Mouse (Mus musculus) Patski (cell line): Measurements from ENCODE around the gene Btbd19. TPM values are rescaled to one million over a fixed set of nuclear protein-coding genes. Genes with fewer than 3 reads are reported as not detected.

Experiments
- ATAC-seq: fragments of 100-300 bp; one replicate; pipeline ENCODE4 v1.8.0; 2021
- CTCF ChIA-PET: fragments of 350-600 bp; sonication (Branson Sonifier 250); formaldehyde crosslinking; loops from one replicate; lab custom pipeline; 2022; ENCODE audit warnings: inconsistent platforms; lab: Charles Lee
- POLR2A ChIA-PET: fragments of 350-600 bp; sonication (Branson Sonifier 250); formaldehyde crosslinking; loops from one replicate; lab custom pipeline; 2022; ENCODE audit warnings: antibody characterized with exemption, inconsistent platforms; lab: Charles Lee
- DNase-seq: peaks from one replicate; pipeline ENCODE4 v3.0.0-alpha.2; 2011; ENCODE audit warnings: low read depth, low spot score
- H3K27me3 ChIP-seq: fragments of 371-371 bp; one replicate; pipeline ENCODE4 v1.5.1; 2021
- CTCF ChIP-seq: fragments of 100-300 bp; IDR thresholded peaks from one replicate; pipeline ENCODE4 v1.5.1; 2021
- in situ Hi-C: fragments of 300-500 bp; cut with MboI; formaldehyde crosslinking; loops from 3 replicates; pipeline ENCODE4 v1.11.1; 2018; ENCODE audit warnings: low pct_unique_long_range_greater_than_20kb, mixed read lengths
- polyA plus RNA-seq: library from polyadenylated mRNA; unstranded; gene quantifications from one replicate; pipeline ENCODE4 v1.2.3, GENCODE M21; 2021

The Btbd19 gene
- polyA plus RNA-seq, 1 experiment from 2014 or later, result 37.2 TPM

GRCm38 (mm10) chr4:117107813-117108523 lies 17.6 kb downstream of the Btbd19 start:
- no peaks in the 10 kb centered on the region for H3K27me3 ChIP-seq
- no peak for TF ChIP-seq CTCF
- ATAC-seq (no peak), DNase-seq (no peak)
- ChIA-PET POLR2A (no interaction called here), CTCF (interaction anchor here (1.5 kb wide), 1 partner anchor 12 kb away, joined by 3 read pairs; no protein-coding TSS in a partner anchor)
- in situ Hi-C loops, result no loop called here

- DNase-seq, result no peak
- POLR2A ChIA-PET, result no interaction called here
- in situ Hi-C loops, result no loop called here
- H3K27me3 ChIP-seq, result no peaks in the 10 kb centered on the region
- CTCF ChIA-PET, result no interaction called here
- no peak for TF ChIP-seq CTCF
- peak; percentile 12 for ATAC-seq
These were observed 20.4 kb downstream of the Btbd19 start for GRCm38 (mm10) chr4:117105127-117105526.

GRCm38 (mm10) chr4:117104672-117105071 lies 20.9 kb downstream of the Btbd19 start:
- in situ Hi-C loops, result no loop called here

GRCm38 (mm10) chr4:117101218-117101617 lies 24.3 kb downstream of the Btbd19 start:
- no peak for TF ChIP-seq CTCF
- ATAC-seq (no peak), DNase-seq (no peak)
- ChIA-PET POLR2A (no interaction called here), CTCF (interaction anchor here (1.2 kb wide), 1 partner anchor 20 kb away, joined by 3 read pairs; no protein-coding TSS in a partner anchor)
- in situ Hi-C loops, result no loop called here
- no peaks in the 10 kb centered on the region for H3K27me3 ChIP-seq

More at GRCm38 (mm10) chr4:117104672-117105071, 20.9 kb downstream of the Btbd19 start:
- no peak for TF ChIP-seq CTCF
- H3K27me3 ChIP-seq, result no peaks in the 10 kb centered on the region
- ATAC-seq (no peak), DNase-seq (no peak)
- CTCF ChIA-PET, result no interaction called here
- POLR2A ChIA-PET, result no interaction called here

GRCm38 (mm10) chr4:117100036-117100435 lies 25.5 kb downstream of the Btbd19 start:
- in situ Hi-C loops, result no loop called here
- ChIA-PET POLR2A (no interaction called here), CTCF (no interaction called here)
- DNase-seq (no peak), ATAC-seq (no peak)
- no peak for TF ChIP-seq CTCF
- no peaks in the 10 kb centered on the region for H3K27me3 ChIP-seq

- DNase-seq (no peak), ATAC-seq (no peak)
- ChIA-PET POLR2A (no interaction called here), CTCF (no interaction called here)
- in situ Hi-C loops, result no loop called here
- no peak for TF ChIP-seq CTCF
- H3K27me3 ChIP-seq, result no peaks in the 10 kb centered on the region
These were observed 26.8 kb downstream of the Btbd19 start for GRCm38 (mm10) chr4:117098764-117099036.

GRCm38 (mm10) chr4:117097969-117098763 lies 27.4 kb downstream of the Btbd19 start:
- ChIA-PET CTCF (no interaction called here), POLR2A (no interaction called here)
- in situ Hi-C loops, result no loop called here
- H3K27me3 ChIP-seq, result no peaks in the 10 kb centered on the region
- DNase-seq (no peak), ATAC-seq (no peak)
- TF ChIP-seq CTCF, result no peak

GRCm38 (mm10) chr4:117096666-117097065 lies 28.9 kb downstream of the Btbd19 start:
- in situ Hi-C loops, result no loop called here
- no peaks in the 10 kb centered on the region for H3K27me3 ChIP-seq
- DNase-seq (no peak), ATAC-seq (no peak)
- POLR2A ChIA-PET, result no interaction called here
- TF ChIP-seq CTCF, result no peak
- CTCF ChIA-PET, result no interaction called here

- H3K27me3 ChIP-seq, result no peaks in the 10 kb centered on the region
- no peak for TF ChIP-seq CTCF
- POLR2A ChIA-PET, result no interaction called here
- DNase-seq (no peak), ATAC-seq (peak; percentile 31)
- in situ Hi-C loops, result no loop called here
- CTCF ChIA-PET, result no interaction called here
These were observed 29.7 kb downstream of the Btbd19 start, which contains the start of gene Ptch2 for GRCm38 (mm10) chr4:117095551-117096452. Ptch2 (plus strand) TSS chr4:117096075.

- CTCF ChIA-PET, result no interaction called here
- in situ Hi-C loops, result no loop called here
- DNase-seq (no peak), ATAC-seq (no peak)
- TF ChIP-seq CTCF, result no peak
- POLR2A ChIA-PET, result interaction anchor here (0.6 kb wide), 1 partner anchor 48 kb away, joined by 6 read pairs; no protein-coding TSS in a partner anchor
- H3K27me3 ChIP-seq, result no peaks in the 10 kb centered on the region
These were observed 30.7 kb downstream of the Btbd19 start for GRCm38 (mm10) chr4:117094626-117095361.
